Comparison of ENCODE assay signal across 9 mouse cellular contexts in the genomic region with DNA sequence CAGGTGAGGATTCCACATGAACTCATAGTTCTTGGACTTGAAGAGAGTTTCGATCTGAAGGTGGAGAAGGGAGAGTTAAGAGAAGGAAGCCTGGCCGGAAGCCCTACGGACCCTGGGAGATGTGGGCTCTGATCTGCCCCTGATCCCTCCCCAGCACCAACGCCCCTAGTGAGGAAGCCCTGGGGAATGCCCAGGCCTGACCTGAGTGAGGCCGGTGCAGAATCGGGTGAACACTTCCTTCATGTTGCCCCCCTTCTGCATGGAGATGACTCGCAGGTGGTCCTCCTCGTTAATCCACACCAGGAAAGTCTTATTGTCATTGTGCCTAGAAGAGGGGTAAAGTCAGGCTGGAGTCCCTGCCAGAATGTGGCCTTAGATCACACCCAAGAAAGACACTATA. TPM values are rescaled to one million over a fixed set of nuclear protein-coding genes. Genes with fewer than 3 reads are reported as not detected.
A peak's percentile ranks its signal among the peaks of the same experiment; 100 is the strongest.
DNase-seq lines count a peak whose midpoint lies in the region; ATAC-seq and TF ChIP-seq lines count a peak whose summit lies in the region.
"Had no signal": no experiment of that assay in that cellular context is flagged by ENCODE, and none has a peak within 500 bp of the region (broad histone marks: within the 10 kb centered on the region; RNA-seq: fewer than 3 reads in every experiment).

No protein-coding gene starts in this region.

- no peak overlapping the region; the same call in 1 of the 2 replicates for H3K9ac ChIP-seq in lung, embryonic 14.5 days
- H3K9ac ChIP-seq in forebrain, embryonic 14.5 days (ENCODE audit: low read length): peak overlapping the region; percentile 95
- H3K9ac ChIP-seq in intestine, embryonic 15.5 days: peak overlapping the region; percentile 73

- no peak; the same call in 1 of the 2 replicates for TF ChIP-seq POLR2A in olfactory bulb, adult 2 months (IDR thresholded peaks at IDR 0.05; ENCODE audit: insufficient read depth, low read depth, low read length)

- H3K4me2 ChIP-seq in lung, embryonic 14.5 days: peak overlapping the region; percentile 97
- H3K4me2 ChIP-seq in forebrain, embryonic 14.5 days (ENCODE audit: low read length): peak overlapping the region; percentile 95
- peak overlapping the region; percentile 98 for H3K4me2 ChIP-seq in intestine, embryonic 15.5 days (replicated peaks)

- peaks cover 40% of the 10 kb centered on the region for H3K27me3 ChIP-seq in lung, embryonic 14.5 days (ENCODE audit: insufficient read depth, low read length)
- H3K27me3 ChIP-seq in forebrain, embryonic 14.5 days (replicated peaks; ENCODE audit: control insufficient read depth, insufficient read depth, low read length): no peaks in the 10 kb centered on the region
- H3K27me3 ChIP-seq in intestine, embryonic 15.5 days (replicated peaks): 0 out of 2 replicates have a peak, but pooled peaks cover 12% of the 10 kb centered on the region

- no peaks in the 10 kb centered on the region for H3K36me3 ChIP-seq in lung, embryonic 14.5 days (ENCODE audit: insufficient read depth)
- H3K36me3 ChIP-seq in forebrain, embryonic 14.5 days (ENCODE audit: control insufficient read depth, insufficient read depth, low read length): peaks cover 38% of the 10 kb centered on the region
- H3K36me3 ChIP-seq in intestine, embryonic 15.5 days: no peaks in the 10 kb centered on the region

- H3K4me3 ChIP-seq in lung, embryonic 14.5 days (ENCODE audit: low read depth, low read length): peak overlapping the region; percentile 56; the same call in 1 of the 2 replicates
- peak overlapping the region; percentile 93 for H3K4me3 ChIP-seq in forebrain, embryonic 14.5 days (ENCODE audit: low read depth, low read length)
- H3K4me3 ChIP-seq in intestine, embryonic 15.5 days (replicated peaks): peak overlapping the region; percentile 70
- peak overlapping the region; percentile 80 for H3K4me3 ChIP-seq in olfactory bulb, adult 2 months (ENCODE audit: insufficient read depth, low read depth, low read length)

- H3K4me1 ChIP-seq in lung, embryonic 14.5 days (ENCODE audit: insufficient read depth): peaks cover 14% of the 10 kb centered on the region
- peaks cover 26% of the 10 kb centered on the region for H3K4me1 ChIP-seq in forebrain, embryonic 14.5 days (ENCODE audit: control insufficient read depth, insufficient read depth, low read length)
- H3K4me1 ChIP-seq in intestine, embryonic 15.5 days (replicated peaks): peaks cover 43% of the 10 kb centered on the region
- peaks cover 27% of the 10 kb centered on the region for H3K4me1 ChIP-seq in olfactory bulb, adult 2 months (ENCODE audit: control insufficient read depth, insufficient read depth, low read length)

- DNase-seq in lung, embryonic 14.5 days: no peak
- DNase-seq in lung, postnatal 4 days: no peak
- no peak for DNase-seq in forebrain, embryonic 14.5 days (ENCODE audit: low spot score)

- no peak overlapping the region for H3K27ac ChIP-seq in lung, embryonic 14.5 days (ENCODE audit: low read depth)
- H3K27ac ChIP-seq in forebrain, embryonic 14.5 days (ENCODE audit: low read depth, low read length): 0 out of 2 replicates have a peak overlapping the region, but pooled peaks have one; percentile 87
- no peak overlapping the region for H3K27ac ChIP-seq in intestine, embryonic 15.5 days
- H3K27ac ChIP-seq in olfactory bulb, adult 2 months (ENCODE audit: insufficient read depth, low read depth, low read length): peak overlapping the region; percentile 97

- H3K9me3 ChIP-seq in lung, embryonic 14.5 days (ENCODE audit: low read depth, low read length): no peaks in the 10 kb centered on the region
- no peaks in the 10 kb centered on the region for H3K9me3 ChIP-seq in forebrain, embryonic 14.5 days (replicated peaks; ENCODE audit: control insufficient read depth, low read length)
- H3K9me3 ChIP-seq in intestine, embryonic 15.5 days: no peaks in the 10 kb centered on the region
- H3K9me3 ChIP-seq: megakaryocyte, embryonic 14.5 days had no signal

- WGBS in lung, embryonic 14.5 days: 48% methylated on average over 8 of the region's 8 CpGs
- 39% methylated on average over 8 of the region's 8 CpGs for WGBS in forebrain, embryonic 14.5 days
- 56% methylated on average over 8 of the region's 8 CpGs for WGBS in intestine, embryonic 15.5 days
- 9% methylated on average over 8 of the region's 8 CpGs for WGBS in olfactory bulb, adult 2 months

- no peak for ATAC-seq in lung, embryonic 14.5 days (ENCODE audit: insufficient read depth)
- no peak for ATAC-seq in forebrain, embryonic 14.5 days
- no peak for ATAC-seq in intestine, embryonic 15.5 days
- ATAC-seq in megakaryocyte, adult 5-6 weeks (ENCODE audit: poor library complexity, severe bottlenecking): no peak
- ATAC-seq in erythroid progenitor cell, adult 5-6 weeks (replicated peaks; ENCODE audit: low FRiP score, poor library complexity, severe bottlenecking): no peak
- ATAC-seq: inflammation-experienced regulatory T-cells, adult 6 months had no signal

- no peak for TF ChIP-seq CTCF in lung, embryonic 14.5 days (IDR thresholded peaks at IDR 0.05; ENCODE audit: low read depth)
- no peak for TF ChIP-seq CTCF in olfactory bulb, adult 2 months (IDR thresholded peaks at IDR 0.05; ENCODE audit: insufficient read depth, low read depth, low read length)

RNA-seq across cellular contexts. Expression of a gene that starts 2.2 kb away (rescaled TPM):
- polyA plus RNA-seq in lung, embryonic 14.5 days (2014; fragmentation: Nextera tagmentation; extraction: Ambion mirVana): 210 and 217 TPM in 2 replicates
- polyA plus RNA-seq in forebrain, embryonic 14.5 days (2014; fragmentation: Nextera tagmentation; extraction: Ambion mirVana): 1,532 and 1,552 TPM in 2 replicates
- polyA plus RNA-seq in intestine, embryonic 15.5 days (2015; fragmentation: Nextera tagmentation; extraction: Ambion mirVana): 765 and 774 TPM in 2 replicates
- polyA plus RNA-seq in olfactory bulb, adult 2 months (2012; ENCODE audit: insufficient read depth, insufficient read length, low replicate concordance, missing spikeins): 210 and 316 TPM in 2 replicates
- 8.0 and 9.7 TPM in 2 replicates for total RNA-seq in megakaryocyte, adult 5-6 weeks (2015)
- total RNA-seq in megakaryocyte, adult 5-6 weeks (2017): 22.0 and 23.1 TPM in 2 replicates
- 2.5 and 9.4 TPM in 2 replicates for total RNA-seq in erythroid progenitor cell, adult 5-6 weeks (2015; ENCODE audit: low replicate concordance)
- total RNA-seq in erythroid progenitor cell, adult 5-6 weeks (2017; ENCODE audit: low replicate concordance): 5.2 and 10.0 TPM in 2 replicates

RNA-seq across cellular contexts. Expression of a gene that starts 7.9 kb away (rescaled TPM):
- polyA plus RNA-seq in lung, embryonic 14.5 days (2014; fragmentation: Nextera tagmentation; extraction: Ambion mirVana): 8.7 and 9.3 TPM in 2 replicates
- 5.8 and 7.8 TPM in 2 replicates for polyA plus RNA-seq in forebrain, embryonic 14.5 days (2014; fragmentation: Nextera tagmentation; extraction: Ambion mirVana)
- polyA plus RNA-seq in intestine, embryonic 15.5 days (2015; fragmentation: Nextera tagmentation; extraction: Ambion mirVana): 12.6 and 16.4 TPM in 2 replicates
- polyA plus RNA-seq in olfactory bulb, adult 2 months (2012; ENCODE audit: insufficient read depth, insufficient read length, low replicate concordance, missing spikeins): not detected in 2 replicates
- 2.3 and 3.2 TPM in 2 replicates for total RNA-seq in megakaryocyte, adult 5-6 weeks (2015)
- 2.2 and 3.8 TPM in 2 replicates for total RNA-seq in megakaryocyte, adult 5-6 weeks (2017)
- 1.8 and 2.1 TPM in 2 replicates for total RNA-seq in erythroid progenitor cell, adult 5-6 weeks (2015; ENCODE audit: low replicate concordance)
- 0.39 and 2.3 TPM in 2 replicates for total RNA-seq in erythroid progenitor cell, adult 5-6 weeks (2017; ENCODE audit: low replicate concordance)

RNA-seq across cellular contexts. Expression of a gene that starts 43.1 kb away (rescaled TPM):
- polyA plus RNA-seq in lung, embryonic 14.5 days (2014; fragmentation: Nextera tagmentation; extraction: Ambion mirVana): 51.5 and 53.2 TPM in 2 replicates
- 60.4 and 65.8 TPM in 2 replicates for polyA plus RNA-seq in forebrain, embryonic 14.5 days (2014; fragmentation: Nextera tagmentation; extraction: Ambion mirVana)
- polyA plus RNA-seq in intestine, embryonic 15.5 days (2015; fragmentation: Nextera tagmentation; extraction: Ambion mirVana): 46.7 and 48.7 TPM in 2 replicates
- polyA plus RNA-seq in olfactory bulb, adult 2 months (2012; ENCODE audit: insufficient read depth, insufficient read length, low replicate concordance, missing spikeins): not detected in 2 replicates
- total RNA-seq in megakaryocyte, adult 5-6 weeks (2015): 10.8 and 11.4 TPM in 2 replicates
- total RNA-seq in megakaryocyte, adult 5-6 weeks (2017): 19.1 and 21.8 TPM in 2 replicates
- total RNA-seq in erythroid progenitor cell, adult 5-6 weeks (2015; ENCODE audit: low replicate concordance): 5.4 and 6.3 TPM in 2 replicates
- total RNA-seq in erythroid progenitor cell, adult 5-6 weeks (2017; ENCODE audit: low replicate concordance): 1.2 and 8.1 TPM in 2 replicates

RNA-seq across cellular contexts. Expression of a gene that starts 43.1 kb away (rescaled TPM):
- 53.3 and 57.3 TPM in 2 replicates for polyA plus RNA-seq in lung, embryonic 14.5 days (2014; fragmentation: Nextera tagmentation; extraction: Ambion mirVana)
- polyA plus RNA-seq in forebrain, embryonic 14.5 days (2014; fragmentation: Nextera tagmentation; extraction: Ambion mirVana): 47.1 and 50.8 TPM in 2 replicates
- polyA plus RNA-seq in intestine, embryonic 15.5 days (2015; fragmentation: Nextera tagmentation; extraction: Ambion mirVana): 50.1 and 51.8 TPM in 2 replicates
- polyA plus RNA-seq in olfactory bulb, adult 2 months (2012; ENCODE audit: insufficient read depth, insufficient read length, low replicate concordance, missing spikeins): not detected in 2 replicates
- 44.6 and 45.0 TPM in 2 replicates for total RNA-seq in megakaryocyte, adult 5-6 weeks (2015)
- total RNA-seq in megakaryocyte, adult 5-6 weeks (2017): 60.6 and 61.0 TPM in 2 replicates
- total RNA-seq in erythroid progenitor cell, adult 5-6 weeks (2015; ENCODE audit: low replicate concordance): 8.4 and 22.7 TPM in 2 replicates
- 4.8 and 11.3 TPM in 2 replicates for total RNA-seq in erythroid progenitor cell, adult 5-6 weeks (2017; ENCODE audit: low replicate concordance)

Comparison
In these comparisons a context has a peak if more than half of its experiments do, and no peak if none do; other contexts are left out.
1. H3K27ac ChIP-seq: peak in forebrain, embryonic 14.5 days (single experiment) and olfactory bulb, adult 2 months (single experiment); none in lung, embryonic 14.5 days (single experiment) and intestine, embryonic 15.5 days (single experiment).
2. Peak in every context shown above with its lines, with median percentiles within 50 percentile points of each other: H3K4me2 ChIP-seq and H3K4me3 ChIP-seq.